Mouse (Mus musculus) lung, postnatal 0 days (tissue): ENCODE results near the gene Zfp652. TPM values are rescaled to one million over a fixed set of nuclear protein-coding genes. Genes with fewer than 3 reads are reported as not detected.

Experiments
- ATAC-seq: fragments of 200-750 bp; cut with Nextera tagmentation; 2 replicates; pipeline ENCODE4 v1.8.0; 2017; ENCODE audit warnings: moderate library complexity
- DNase-seq: peaks from one replicate; pipeline ENCODE4 v3.0.0-alpha.2; 2016; ENCODE audit warnings: low spot score
- H3K27ac ChIP-seq: fragments of 300-500 bp; sonication (generic); 2 replicates; pipeline ENCODE4 v1.5.1; 2014; ENCODE audit warnings: antibody characterized with exemption, mild to moderate bottlenecking, low read length, mixed read lengths
- H3K27me3 ChIP-seq: fragments of 300-500 bp; sonication (generic); replicated peaks from 2 replicates; pipeline ENCODE4 v1.6.1; 2014; ENCODE audit warnings: low read length, mixed read lengths; ENCODE audit not compliant: insufficient read depth
- H3K36me3 ChIP-seq: fragments of 300-500 bp; sonication (generic); 2 replicates; pipeline ENCODE4 v1.6.1; 2014; ENCODE audit warnings: low read length, mixed read lengths; ENCODE audit not compliant: insufficient read depth
- H3K4me1 ChIP-seq: fragments of 300-500 bp; sonication (generic); 2 replicates; pipeline ENCODE4 v1.6.1; 2014; ENCODE audit warnings: antibody characterized with exemption, low read depth, low read length, mixed read lengths; ENCODE audit not compliant: insufficient read depth
- H3K4me2 ChIP-seq: fragments of 300-500 bp; sonication (generic); replicated peaks from 2 replicates; pipeline ENCODE4 v1.6.1; 2014; ENCODE audit warnings: low read depth, mild to moderate bottlenecking, low read length, moderate library complexity, mixed read lengths
- H3K4me3 ChIP-seq: fragments of 300-500 bp; sonication (generic); 2 replicates; pipeline ENCODE4 v1.5.1; 2014; ENCODE audit warnings: low read depth, low read length
- H3K9ac ChIP-seq: fragments of 300-500 bp; sonication (generic); replicated peaks from 2 replicates; pipeline ENCODE4 v1.6.1; 2014; ENCODE audit warnings: low read depth, mild to moderate bottlenecking
- H3K9me3 ChIP-seq: fragments of 300-500 bp; sonication (generic); 2 replicates; pipeline ENCODE4 v1.6.1; 2016; ENCODE audit warnings: low read length, mixed read lengths
- CTCF ChIP-seq: IDR thresholded peaks from 2 replicates; pipeline ENCODE4 v1.5.1; 2016; ENCODE audit warnings: antibody characterized with exemption, mild to moderate bottlenecking
- EP300 ChIP-seq: IDR thresholded peaks from 2 replicates; pipeline ENCODE4 v1.6.1; 2016; ENCODE audit warnings: antibody characterized with exemption, mild to moderate bottlenecking, control low read depth
- WGBS: fragments of 180-500 bp; shearing (Covaris S2); extraction: QIAGEN DNeasy Blood & Tissue Kit; methylation state at CpG from one replicate; pipeline ENCODE4 v1.1.7; 2014; 5-methylcytosine and 5-hydroxymethylcytosine counted together
- polyA plus RNA-seq: library from polyadenylated mRNA; unstranded; fragments of >200 nt; fragmentation: Nextera tagmentation; extraction: Ambion mirVana; gene quantifications from 2 replicates; pipeline ENCODE4 v1.2.1, GENCODE M21; 2015

Gene Zfp652
- polyA plus RNA-seq, 1 experiment from 2014 or later, result 18.5 TPM

DNA sequence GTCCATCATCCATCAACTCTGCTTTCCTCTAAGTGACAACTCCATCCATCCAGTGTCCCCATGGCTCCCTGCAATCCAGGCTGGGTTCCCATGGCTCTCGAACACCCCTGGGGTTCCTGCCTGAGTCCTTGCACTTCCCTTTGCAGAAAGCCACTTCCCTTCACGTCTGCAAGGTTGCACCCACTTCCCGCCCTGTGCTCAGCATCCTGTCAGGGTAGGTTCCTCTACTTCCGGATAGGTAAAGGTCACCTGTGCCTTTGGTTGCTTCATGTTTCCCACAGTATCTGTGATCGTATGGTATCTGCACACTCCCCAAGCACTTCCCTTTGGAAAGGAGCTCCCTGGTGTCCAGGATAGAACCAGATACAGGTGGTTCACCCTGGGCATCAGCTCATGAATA, 92.5 kb downstream of the Zfp652 start:
- Histone ChIP-seq H3K27ac (no peak overlapping the region), H3K9me3 (no peaks in the 10 kb centered on the region), H3K9ac (no peak overlapping the region), H3K4me1 (no peaks in the 10 kb centered on the region), H3K27me3 (no peaks in the 10 kb centered on the region), H3K4me2 (no peak overlapping the region), H3K36me3 (no peaks in the 10 kb centered on the region), H3K4me3 (no peak overlapping the region)
- TF ChIP-seq EP300 (no peak), CTCF (no peak)
- ATAC-seq (no peak; the same call in 1 of the 2 replicates), DNase-seq (no peak)
- WGBS, result 62% methylated on average over 5 of the region's 5 CpGs

GRCm38 (mm10) chr11:95805527-95805926, 93.1 kb downstream of the Zfp652 start:
- Histone ChIP-seq H3K4me2 (no peak overlapping the region), H3K36me3 (no peaks in the 10 kb centered on the region), H3K9ac (no peak overlapping the region), H3K27me3 (no peaks in the 10 kb centered on the region), H3K4me1 (no peaks in the 10 kb centered on the region), H3K9me3 (no peaks in the 10 kb centered on the region), H3K4me3 (no peak overlapping the region), H3K27ac (no peak overlapping the region)
- peak; percentile 62 for ATAC-seq
- TF ChIP-seq CTCF (no peak), EP300 (no peak)
- 26% methylated on average over 3 of the region's 3 CpGs for WGBS
- DNase-seq, result peak; percentile 34

DNA sequence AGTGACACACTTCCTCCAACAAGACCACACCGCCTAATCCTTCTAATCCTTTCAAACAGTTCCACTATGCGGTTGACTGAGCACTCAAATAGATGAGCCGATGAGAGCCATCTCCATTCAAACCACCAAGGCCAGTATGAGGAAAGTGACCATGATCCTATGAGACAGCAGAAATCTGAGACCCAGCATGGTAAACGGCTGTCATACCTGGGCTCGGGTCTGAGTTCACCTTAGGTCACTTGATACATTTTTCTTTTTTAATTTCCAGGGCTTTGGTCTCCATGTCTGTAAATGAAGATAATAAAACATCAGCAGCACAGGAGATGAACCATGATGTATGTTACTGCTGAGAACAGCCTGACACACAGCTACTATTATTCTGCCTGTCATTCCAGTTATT, 95.4 kb downstream of the Zfp652 start:
- WGBS, result 95% methylated on average over 5 of the region's 5 CpGs

DNA sequence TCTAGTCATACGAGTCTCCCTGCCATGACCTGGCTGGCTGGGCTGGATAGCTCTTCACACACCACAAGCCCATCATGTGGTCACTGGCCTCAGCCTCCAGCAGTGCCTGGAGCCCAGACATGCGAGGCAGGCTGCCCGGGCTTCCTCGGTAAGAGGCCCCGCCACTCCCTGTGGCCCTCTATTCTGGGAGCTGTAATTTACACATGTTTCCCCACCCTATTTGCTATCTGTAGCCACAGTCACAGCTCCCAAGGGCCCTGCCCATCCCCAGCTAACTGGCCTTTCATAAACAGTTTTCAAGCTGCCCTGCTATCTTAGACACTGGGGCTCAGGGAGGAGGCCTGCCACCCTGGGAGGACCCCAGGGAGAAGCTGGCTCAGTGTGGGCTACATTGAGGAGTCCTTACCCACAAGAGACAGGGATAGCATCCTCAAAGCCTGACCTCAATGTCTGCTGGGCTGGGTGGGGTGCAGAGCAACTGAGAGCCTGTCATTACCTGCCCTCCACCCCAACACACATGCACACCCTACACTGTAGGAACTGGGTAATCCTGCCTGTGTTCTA, 96.1 kb downstream of the Zfp652 start:
- Histone ChIP-seq H3K4me2 (no peak overlapping the region), H3K9ac (no peak overlapping the region), H3K36me3 (no peaks in the 10 kb centered on the region), H3K4me3 (no peak overlapping the region), H3K9me3 (no peaks in the 10 kb centered on the region), H3K27me3 (no peaks in the 10 kb centered on the region), H3K4me1 (no peaks in the 10 kb centered on the region), H3K27ac (no peak overlapping the region)
- DNase-seq (no peak), ATAC-seq (no peak)
- TF ChIP-seq EP300 (no peak), CTCF (no peak)
- WGBS, result 56% methylated on average over 5 of the region's 5 CpGs

More for the DNA sequence above, 95.4 kb downstream of the Zfp652 start:
- Histone ChIP-seq H3K4me1 (no peaks in the 10 kb centered on the region), H3K4me2 (no peak overlapping the region), H3K9ac (no peak overlapping the region), H3K27ac (no peak overlapping the region), H3K4me3 (no peak overlapping the region), H3K27me3 (no peaks in the 10 kb centered on the region), H3K9me3 (no peaks in the 10 kb centered on the region), H3K36me3 (no peaks in the 10 kb centered on the region)
- DNase-seq, result no peak
- ATAC-seq, result no peak
- no peak for TF ChIP-seq CTCF
- TF ChIP-seq EP300, result no peak

- Histone ChIP-seq H3K9me3 (no peaks in the 10 kb centered on the region), H3K4me3 (no peak overlapping the region), H3K27ac (no peak overlapping the region), H3K36me3 (no peaks in the 10 kb centered on the region), H3K9ac (no peak overlapping the region), H3K27me3 (no peaks in the 10 kb centered on the region), H3K4me2 (no peak overlapping the region), H3K4me1 (no peaks in the 10 kb centered on the region)
- ATAC-seq (no peak), DNase-seq (no peak)
- TF ChIP-seq CTCF (no peak), EP300 (no peak)
- WGBS, result 47% methylated on average over 5 of the region's 5 CpGs
Measured at GRCm38 (mm10) chr11:95809603-95810002, 97.1 kb downstream of the Zfp652 start.

DNA sequence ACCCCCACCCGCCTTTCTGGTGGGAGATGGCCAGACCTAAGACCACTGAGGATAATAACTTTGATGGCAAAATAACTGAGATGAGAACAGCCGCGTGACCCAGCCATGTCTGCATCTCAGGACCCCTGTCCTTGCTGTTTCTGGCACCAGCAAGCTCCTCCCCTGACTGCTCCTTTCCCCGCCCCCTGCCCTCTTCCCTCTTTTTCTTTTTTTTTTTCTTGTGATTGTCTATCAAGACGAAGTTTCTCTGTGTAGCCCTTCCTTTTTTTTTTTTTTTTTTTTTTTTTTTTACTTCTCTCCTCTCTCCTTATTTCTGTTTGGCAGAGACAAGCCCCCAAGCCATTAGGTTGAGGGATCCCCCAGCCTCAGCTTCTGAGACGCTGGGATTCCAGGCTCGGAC, 98.4 kb downstream of the Zfp652 start:
- Histone ChIP-seq H3K27me3 (no peaks in the 10 kb centered on the region), H3K9me3 (no peaks in the 10 kb centered on the region), H3K4me1 (no peaks in the 10 kb centered on the region), H3K36me3 (no peaks in the 10 kb centered on the region), H3K4me2 (no peak overlapping the region), H3K9ac (no peak overlapping the region), H3K27ac (no peak overlapping the region), H3K4me3 (no peak overlapping the region)
- DNase-seq, result no peak
- WGBS, result 63% methylated on average over 6 of the region's 7 CpGs
- TF ChIP-seq EP300, result no peak
- TF ChIP-seq CTCF, result no peak
- no peak for ATAC-seq

GRCm38 (mm10) chr11:95811741-95812140, 99.3 kb downstream of the Zfp652 start:
- Histone ChIP-seq H3K9me3 (no peaks in the 10 kb centered on the region), H3K4me2 (no peak overlapping the region), H3K4me1 (no peaks in the 10 kb centered on the region), H3K27me3 (no peaks in the 10 kb centered on the region), H3K9ac (no peak overlapping the region), H3K27ac (no peak overlapping the region), H3K36me3 (no peaks in the 10 kb centered on the region), H3K4me3 (no peak overlapping the region)
- 83% methylated on average over 6 of the region's 6 CpGs for WGBS
- TF ChIP-seq CTCF (no peak), EP300 (no peak)
- DNase-seq (no peak), ATAC-seq (no peak)
